Mouse (Mus musculus): Measurements from ENCODE around the gene Ska2.

Ska2 gene

GRCm38 (mm10) chr11:87108755-87109518 is at the start of gene Ska2:
TSS of gene Ska2 (plus strand) at chr11:87109234.
- DNase-seq (ENCODE audit: low spot score in 2 of 2), result peak; percentile 90 to 97

GRCm38 (mm10) chr11:87060410-87060809 is 48.6 kb upstream of the Ska2 start:
- no peak for DNase-seq (ENCODE audit: low spot score in 2 of 2)

GRCm38 (mm10) chr11:87062087-87062486 is 46.9 kb upstream of the Ska2 start:
- DNase-seq (ENCODE audit: low spot score in 2 of 2), result no peak

- DNase-seq (ENCODE audit: low spot score in 2 of 2), result peak; percentile 50 to 69
These were observed 35.6 kb upstream of the Ska2 start for GRCm38 (mm10) chr11:87073343-87073865.

GRCm38 (mm10) chr11:87073866-87074440 is 35.1 kb upstream of the Ska2 start, which contains the start of gene Gdpd1:
TSS of gene Gdpd1 (minus strand) at chr11:87074062.
- peak; percentile 76 to 84 for DNase-seq (ENCODE audit: low spot score in 2 of 2)

- no peak for DNase-seq (ENCODE audit: low spot score in 2 of 2)
These were observed 25.3 kb upstream of the Ska2 start for GRCm38 (mm10) chr11:87083712-87084111.

- no peak for DNase-seq (ENCODE audit: low spot score in 2 of 2)
These were observed 23.6 kb upstream of the Ska2 start for GRCm38 (mm10) chr11:87085461-87085860.

- peak; percentile 71 to 72 for DNase-seq (ENCODE audit: low spot score in 2 of 2)
These were observed 22.6 kb upstream of the Ska2 start, which contains the start of gene Smg8 for GRCm38 (mm10) chr11:87086290-87086984. TSS of gene Smg8 (minus strand) at chr11:87086774.

- DNase-seq (ENCODE audit: low spot score in 2 of 2), result no peak
These were observed 21.9 kb upstream of the Ska2 start for GRCm38 (mm10) chr11:87087142-87087541.

- no peak for DNase-seq (ENCODE audit: low spot score in 2 of 2)
These were observed 652 bp upstream of the Ska2 start, which contains the start of gene Prr11 for GRCm38 (mm10) chr11:87108409-87108754. TSS of gene Prr11 (minus strand) at chr11:87108708.

GRCm38 (mm10) chr11:87109519-87110171 is 611 bp downstream of the Ska2 start:
- peak in 1 of 2 experiments; percentile 60 for DNase-seq (ENCODE audit: low spot score in 2 of 2)

GRCm38 (mm10) chr11:87110172-87110909 is 1.3 kb downstream of the Ska2 start:
- DNase-seq (ENCODE audit: low spot score in 2 of 2), result no peak

GRCm38 (mm10) chr11:87121864-87122263 is 12.8 kb downstream of the Ska2 start:
- DNase-seq (ENCODE audit: low spot score in 2 of 2), result no peak

GRCm38 (mm10) chr11:87125562-87125961 is 16.5 kb downstream of the Ska2 start:
- no peak for DNase-seq (ENCODE audit: low spot score in 2 of 2)

- DNase-seq (ENCODE audit: low spot score in 2 of 2), result no peak
These were observed 17.3 kb downstream of the Ska2 start for GRCm38 (mm10) chr11:87126281-87126823.

GRCm38 (mm10) chr11:87126824-87127816 is 18.1 kb downstream of the Ska2 start, which contains the start of gene Trim37:
TSS of gene Trim37 (plus strand) at chr11:87127077.
- peak; percentile 68 to 87 for DNase-seq (ENCODE audit: low spot score in 2 of 2)

GRCm38 (mm10) chr11:87136233-87136632 is 27.2 kb downstream of the Ska2 start:
- DNase-seq (ENCODE audit: low spot score in 2 of 2), result no peak

GRCm38 (mm10) chr11:87158012-87158411 is 49.0 kb downstream of the Ska2 start:
- DNase-seq (ENCODE audit: low spot score in 2 of 2), result no peak

- no peak for DNase-seq (ENCODE audit: low spot score in 2 of 2)
These were observed 53.7 kb downstream of the Ska2 start for GRCm38 (mm10) chr11:87162687-87163086.
